Mouse (Mus musculus): ENCODE measurements around the gene Desi2.
"Not testable (repeated sequence)": the region's sequence is repeated elsewhere in the genome, so short reads cannot be mapped to it uniquely, and the experiment has no call there.

Desi2 gene

GRCm38 (mm10) chr1:178187216-178187791, at the start of gene Desi2:
Desi2 (plus strand) TSS chr1:178187417.
- DNase-seq (ENCODE audit: low spot score): peak; percentile 96

GRCm38 (mm10) chr1:178146513-178146912, 40.7 kb upstream of the Desi2 start:
- not testable (repeated sequence) for DNase-seq (ENCODE audit: low spot score)

GRCm38 (mm10) chr1:178146915-178147314, 40.3 kb upstream of the Desi2 start:
- peak; percentile 14 for DNase-seq (ENCODE audit: low spot score)

- no peak for DNase-seq (ENCODE audit: low spot score)
Measured at GRCm38 (mm10) chr1:178182251-178182650, 5.0 kb upstream of the Desi2 start.

- no peak for DNase-seq (ENCODE audit: low spot score)
Measured at GRCm38 (mm10) chr1:178185591-178185990, 1.6 kb upstream of the Desi2 start.

- DNase-seq (ENCODE audit: low spot score): peak; percentile 79
Measured at GRCm38 (mm10) chr1:178187810-178188209, 593 bp downstream of the Desi2 start.

GRCm38 (mm10) chr1:178188386-178188785, 1.2 kb downstream of the Desi2 start:
- DNase-seq (ENCODE audit: low spot score): peak; percentile 5

- no peak for DNase-seq (ENCODE audit: low spot score)
Measured at GRCm38 (mm10) chr1:178205701-178206325, 18.6 kb downstream of the Desi2 start.

GRCm38 (mm10) chr1:178207856-178208255, 20.6 kb downstream of the Desi2 start:
- DNase-seq (ENCODE audit: low spot score): not testable (repeated sequence)

GRCm38 (mm10) chr1:178209966-178210365, 22.7 kb downstream of the Desi2 start:
- no peak for DNase-seq (ENCODE audit: low spot score)

- no peak for DNase-seq (ENCODE audit: low spot score)
Measured at GRCm38 (mm10) chr1:178217157-178217556, 29.9 kb downstream of the Desi2 start.

- DNase-seq (ENCODE audit: low spot score): no peak
Measured at GRCm38 (mm10) chr1:178218305-178218704, 31.1 kb downstream of the Desi2 start.

GRCm38 (mm10) chr1:178219166-178220077, 32.2 kb downstream of the Desi2 start:
- no peak for DNase-seq (ENCODE audit: low spot score)

GRCm38 (mm10) chr1:178228888-178229287, 41.7 kb downstream of the Desi2 start:
- not testable (repeated sequence) for DNase-seq (ENCODE audit: low spot score)

GRCm38 (mm10) chr1:178234109-178234508, 46.9 kb downstream of the Desi2 start:
- no peak for DNase-seq (ENCODE audit: low spot score)

GRCm38 (mm10) chr1:178235919-178236466, 48.8 kb downstream of the Desi2 start:
- DNase-seq (ENCODE audit: low spot score): no peak

GRCm38 (mm10) chr1:178238676-178239075, 51.5 kb downstream of the Desi2 start:
- no peak for DNase-seq (ENCODE audit: low spot score)

- no peak for DNase-seq (ENCODE audit: low spot score)
Measured at GRCm38 (mm10) chr1:178241884-178242508, 54.8 kb downstream of the Desi2 start.

GRCm38 (mm10) chr1:178248107-178248820, 61.0 kb downstream of the Desi2 start:
- DNase-seq (ENCODE audit: low spot score): no peak

GRCm38 (mm10) chr1:178254598-178254997, 67.4 kb downstream of the Desi2 start:
- no peak for DNase-seq (ENCODE audit: low spot score)

GRCm38 (mm10) chr1:178256351-178256750, 69.1 kb downstream of the Desi2 start:
- DNase-seq (ENCODE audit: low spot score): no peak

All from embryo, embryonic 10 days (tissue).